Mouse (Mus musculus): Measurements from ENCODE around the gene Clcn3. TPM values are rescaled to one million over a fixed set of nuclear protein-coding genes. Genes with fewer than 3 reads are reported as not detected.

Gene Clcn3
- total RNA-seq, 2 experiments from 2014 or later = 33.6 to 34.3 TPM

DNA sequence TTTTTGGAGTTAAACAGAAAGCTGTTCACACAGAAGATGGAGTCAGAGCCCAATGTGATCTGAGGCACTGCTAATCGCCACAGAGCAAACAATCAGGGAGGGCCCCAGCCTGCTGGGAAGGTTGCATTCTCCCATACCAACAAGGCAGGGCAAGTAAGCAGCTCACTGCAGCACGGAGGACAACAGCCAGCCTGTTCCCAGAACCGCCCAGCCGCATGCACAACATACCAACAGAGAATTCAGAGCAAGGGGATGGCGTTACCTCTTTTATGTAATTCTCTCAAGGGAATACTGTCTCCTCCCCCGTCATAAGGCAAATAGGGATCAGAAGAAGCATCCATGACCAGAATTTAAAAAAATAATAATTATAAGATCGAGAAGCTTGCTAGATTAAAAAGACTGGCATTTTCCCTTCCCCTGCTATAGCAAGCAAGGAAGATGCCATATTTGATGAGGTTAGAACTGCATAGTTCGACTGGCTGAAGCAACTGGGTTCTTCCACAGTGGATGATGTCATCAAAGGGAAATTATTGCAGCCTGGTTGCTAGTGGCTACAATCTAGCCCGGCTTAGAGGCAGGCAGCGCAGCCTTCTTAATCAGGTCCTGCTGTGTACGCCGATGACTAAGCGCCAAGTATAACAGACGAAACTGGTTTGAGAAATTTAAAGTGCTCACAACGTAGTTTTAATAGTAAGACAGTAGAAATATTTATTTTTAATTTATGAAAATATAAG is 28.7 kb downstream of the Clcn3 start:
- DNase-seq = peak; percentile 59 to 71
- intact Hi-C loops (cut with DNase I) = loop anchor here (2.0 kb wide), 1 partner anchor 28 kb away; the partner anchor contains the start of gene Clcn3

- intact Hi-C loops (cut with DNase I) = no loop called here
- DNase-seq = no peak
Measured at GRCm38 (mm10) chr8:60952803-60953202, 30.3 kb downstream of the Clcn3 start.

DNA sequence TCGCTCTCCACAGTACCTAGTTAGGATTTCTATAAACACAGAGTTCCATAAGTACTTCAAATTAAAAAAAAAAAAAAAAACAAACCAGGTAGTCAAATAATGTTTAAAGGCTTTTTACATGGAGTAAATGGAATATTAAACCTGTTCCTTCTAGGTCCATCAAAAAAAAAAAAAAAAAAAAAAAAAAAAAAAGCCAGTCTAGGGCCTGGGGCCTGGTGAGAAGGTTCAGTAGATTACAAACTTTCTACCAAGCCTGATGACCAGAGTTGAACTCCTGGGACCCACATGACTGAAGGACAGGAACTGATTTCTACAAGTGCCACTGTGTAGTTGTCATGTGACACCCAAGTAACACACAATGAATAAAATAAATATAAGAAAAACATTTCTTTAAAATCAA is 31.3 kb downstream of the Clcn3 start:
- DNase-seq = no peak
- intact Hi-C loops (cut with DNase I) = no loop called here

- intact Hi-C loops (cut with DNase I) = no loop called here
- no peak for DNase-seq
Measured at GRCm38 (mm10) chr8:60951271-60951670, 31.8 kb downstream of the Clcn3 start.

DNA sequence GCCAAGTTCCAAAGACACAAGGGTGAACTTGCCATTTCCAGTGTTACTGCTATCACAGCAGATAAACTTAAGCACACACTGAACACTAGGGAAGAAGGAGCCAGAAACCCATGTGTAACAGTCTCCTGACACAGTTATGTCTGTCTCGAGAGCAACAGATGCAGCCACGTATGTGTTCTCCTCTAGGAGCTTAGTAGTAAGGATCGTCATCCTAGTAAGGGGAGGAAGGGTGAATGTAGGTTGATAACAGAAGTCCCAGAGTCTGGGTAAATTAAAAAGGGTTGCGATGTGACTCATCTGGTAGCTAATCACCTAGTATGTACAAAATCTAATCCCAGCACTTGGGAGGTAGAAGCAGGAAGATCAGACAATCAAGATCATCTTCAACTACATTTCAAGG is 33.2 kb downstream of the Clcn3 start:
- DNase-seq = no peak
- intact Hi-C loops (cut with DNase I) = loop anchor here (5.0 kb wide), 1 partner anchor 43 kb away; no protein-coding TSS in a partner anchor

DNA sequence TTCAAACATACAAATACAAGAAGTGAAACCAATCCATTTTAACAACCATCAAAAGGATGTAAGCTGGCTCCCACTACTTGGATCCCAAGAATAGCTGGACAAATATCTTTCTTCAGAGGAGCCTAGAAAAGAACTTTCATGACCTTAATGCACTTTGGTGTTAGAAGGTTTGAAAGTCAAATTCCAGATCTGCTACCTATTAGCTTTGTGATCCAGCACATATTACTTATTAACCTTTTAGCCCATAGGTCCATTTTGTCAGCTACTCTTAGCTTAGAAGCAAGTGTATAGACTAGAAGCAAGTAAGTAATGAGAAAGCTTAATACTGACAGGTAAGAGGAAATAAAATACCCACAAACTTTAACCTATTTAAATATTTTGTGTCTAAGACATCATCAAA is 35.6 kb downstream of the Clcn3 start:
- no peak for DNase-seq
- intact Hi-C loops (cut with DNase I) = loop anchor here (5.0 kb wide), 1 partner anchor 40 kb away; no protein-coding TSS in a partner anchor

GRCm38 (mm10) chr8:60942867-60943266 is 40.2 kb downstream of the Clcn3 start:
- intact Hi-C loops (cut with DNase I) = no loop called here
- DNase-seq = no peak

DNA sequence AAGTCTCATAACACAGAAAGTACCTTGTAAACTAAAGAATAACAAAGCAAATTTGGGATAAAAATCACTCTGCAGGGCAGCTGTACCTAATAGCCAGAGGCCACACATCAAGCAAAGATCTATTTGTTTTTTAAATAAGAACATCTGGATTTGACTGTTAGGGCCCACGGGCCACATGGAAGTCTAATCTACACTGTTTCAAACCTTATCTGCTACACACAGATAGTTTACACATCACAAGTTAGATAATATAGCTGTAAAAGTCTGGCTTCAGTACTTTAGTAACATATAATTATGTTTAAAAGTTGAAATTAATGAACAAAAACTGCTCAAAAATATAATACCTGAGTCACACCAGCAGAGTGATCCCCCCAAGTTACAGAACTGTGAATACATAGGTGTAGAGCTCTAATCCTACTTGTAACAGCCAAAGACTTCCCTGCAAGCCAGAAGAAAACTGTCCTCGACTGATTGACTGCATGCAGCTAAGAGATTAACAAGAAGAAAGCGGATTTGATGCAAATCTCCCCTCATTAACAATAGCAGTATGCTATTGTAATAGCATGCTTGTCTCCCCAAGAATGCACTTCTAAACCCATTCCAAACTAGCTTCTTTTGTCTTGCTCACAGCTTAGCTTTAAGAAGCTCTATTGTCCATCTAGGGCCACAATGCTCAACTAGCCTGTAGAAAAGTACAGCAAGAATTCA is 44.2 kb downstream of the Clcn3 start:
- intact Hi-C loops (cut with DNase I) = no loop called here
- no peak for DNase-seq

- intact Hi-C loops (cut with DNase I) = no loop called here
- no peak for DNase-seq
Measured at GRCm38 (mm10) chr8:60933617-60934016, 49.5 kb downstream of the Clcn3 start.

- intact Hi-C loops (cut with DNase I) = no loop called here
- DNase-seq = no peak
Measured at GRCm38 (mm10) chr8:60920176-60920575, 62.9 kb downstream of the Clcn3 start.

GRCm38 (mm10) chr8:60919069-60919468 is 64.0 kb downstream of the Clcn3 start:
- no peak for DNase-seq
- intact Hi-C loops (cut with DNase I) = no loop called here

DNA sequence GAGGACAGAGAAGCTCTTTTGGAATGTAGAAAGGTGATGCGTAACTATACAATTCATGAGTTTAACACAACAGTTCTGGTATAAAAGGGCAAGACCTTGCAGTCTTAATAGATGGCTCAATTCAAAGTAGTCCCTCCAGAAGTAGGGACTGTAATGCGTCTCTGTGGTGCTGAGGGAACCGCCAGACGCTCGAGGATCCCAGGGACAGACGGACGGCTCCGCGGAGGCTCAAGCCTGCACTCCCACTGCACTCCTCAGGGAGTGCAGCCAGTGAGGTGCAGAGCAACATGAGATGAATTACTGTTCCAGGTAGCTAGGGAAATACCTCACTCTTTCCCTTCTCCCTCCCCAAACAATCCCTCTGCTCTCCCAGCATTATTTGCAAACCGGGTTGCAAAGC is 70.5 kb downstream of the Clcn3 start:
- no peak for DNase-seq
- intact Hi-C loops (cut with DNase I) = no loop called here

DNA sequence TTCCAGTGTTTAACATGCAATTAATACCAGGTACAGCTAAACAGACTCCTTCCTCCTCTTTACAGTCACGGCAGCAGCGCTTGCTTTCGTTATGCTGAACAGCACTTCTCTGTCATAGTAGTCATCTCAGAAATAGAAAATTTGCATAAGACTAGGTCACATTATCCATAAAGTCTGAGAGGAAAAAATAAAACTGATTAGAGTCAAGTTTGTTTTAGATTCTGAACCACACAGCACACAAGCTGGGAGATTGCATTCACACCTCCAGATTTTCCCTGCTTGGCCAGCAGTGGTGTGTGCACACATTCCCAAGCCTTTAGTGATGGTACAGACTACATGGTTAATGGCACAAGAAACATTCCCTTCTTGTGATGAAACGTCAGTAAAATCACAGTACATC is 71.0 kb downstream of the Clcn3 start:
- intact Hi-C loops (cut with DNase I) = no loop called here
- DNase-seq = no peak

DNA sequence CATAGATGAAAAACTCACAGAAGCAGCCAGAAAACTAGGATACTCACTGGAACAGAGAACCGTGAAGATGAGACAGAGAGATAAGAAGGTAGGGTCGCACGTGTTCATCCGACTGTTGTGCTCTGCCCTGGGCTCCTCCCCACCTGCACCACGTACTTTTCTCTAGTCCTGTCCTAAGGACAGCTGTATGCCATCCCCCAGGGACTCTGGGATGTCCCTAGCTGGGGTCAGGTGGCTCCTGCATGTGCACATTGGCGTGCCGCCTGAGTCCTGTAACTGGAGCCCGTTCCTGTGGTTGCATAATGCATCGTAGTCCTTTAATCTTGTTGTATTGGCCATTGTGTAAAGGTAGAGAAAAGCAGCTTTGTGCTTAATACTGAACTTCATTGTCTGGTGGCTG is 83.0 kb downstream of the Clcn3 start:
- intact Hi-C loops (cut with DNase I) = no loop called here
- peak; percentile 47 to 48 for DNase-seq

GRCm38 (mm10) chr8:60895878-60896277 is 87.2 kb downstream of the Clcn3 start:
- intact Hi-C loops (cut with DNase I) = no loop called here

DNA sequence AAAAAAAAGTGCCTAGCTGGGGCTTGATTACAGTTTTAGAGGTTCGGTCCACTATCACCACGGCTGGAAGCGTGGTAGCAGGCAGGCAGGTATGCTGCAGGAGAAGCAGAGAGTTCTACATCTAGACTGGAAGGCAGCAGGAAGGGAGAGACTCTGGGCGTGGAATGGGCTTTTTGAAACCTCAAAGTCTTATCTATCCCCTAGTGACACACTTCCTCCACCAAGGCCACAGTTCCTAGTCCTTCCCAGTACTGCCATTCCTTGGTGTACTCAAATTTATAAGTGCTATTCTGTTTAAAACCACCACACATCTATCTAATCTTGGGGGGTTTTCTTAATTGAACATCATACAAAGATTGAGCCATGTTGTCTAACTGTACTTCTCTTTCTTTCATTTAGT is 91.3 kb downstream of the Clcn3 start:
- DNase-seq = no peak
- intact Hi-C loops (cut with DNase I) = loop anchor here (5.0 kb wide), 3 partner anchors 91 to 596 kb away; partner anchors contain the start of genes Cbr4, Clcn3 and Mfap3l

More at GRCm38 (mm10) chr8:60895878-60896277, 87.2 kb downstream of the Clcn3 start:
- DNase-seq = no peak

DNA sequence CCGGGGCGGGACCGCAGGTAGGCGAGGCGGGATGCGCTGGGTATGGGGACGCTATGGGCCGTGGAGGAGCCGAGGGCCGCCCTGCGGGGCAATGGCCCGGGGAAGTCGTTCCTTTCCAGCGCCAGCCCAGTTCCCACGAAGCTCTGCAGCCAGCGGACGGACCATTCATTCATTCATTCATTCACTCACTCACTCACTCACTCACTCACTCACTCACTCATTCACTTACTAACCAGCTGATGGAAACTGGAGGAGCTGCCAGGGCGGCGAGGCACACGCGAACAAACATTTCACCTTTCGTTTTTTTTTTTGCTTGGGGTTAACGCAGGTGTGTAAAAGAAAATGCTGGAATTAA is 92.6 kb downstream of the Clcn3 start:
- intact Hi-C loops (cut with DNase I) = loop anchor here (5.0 kb wide), 3 partner anchors 92 to 597 kb away; partner anchors contain the start of genes Cbr4, Clcn3 and Mfap3l

DNA sequence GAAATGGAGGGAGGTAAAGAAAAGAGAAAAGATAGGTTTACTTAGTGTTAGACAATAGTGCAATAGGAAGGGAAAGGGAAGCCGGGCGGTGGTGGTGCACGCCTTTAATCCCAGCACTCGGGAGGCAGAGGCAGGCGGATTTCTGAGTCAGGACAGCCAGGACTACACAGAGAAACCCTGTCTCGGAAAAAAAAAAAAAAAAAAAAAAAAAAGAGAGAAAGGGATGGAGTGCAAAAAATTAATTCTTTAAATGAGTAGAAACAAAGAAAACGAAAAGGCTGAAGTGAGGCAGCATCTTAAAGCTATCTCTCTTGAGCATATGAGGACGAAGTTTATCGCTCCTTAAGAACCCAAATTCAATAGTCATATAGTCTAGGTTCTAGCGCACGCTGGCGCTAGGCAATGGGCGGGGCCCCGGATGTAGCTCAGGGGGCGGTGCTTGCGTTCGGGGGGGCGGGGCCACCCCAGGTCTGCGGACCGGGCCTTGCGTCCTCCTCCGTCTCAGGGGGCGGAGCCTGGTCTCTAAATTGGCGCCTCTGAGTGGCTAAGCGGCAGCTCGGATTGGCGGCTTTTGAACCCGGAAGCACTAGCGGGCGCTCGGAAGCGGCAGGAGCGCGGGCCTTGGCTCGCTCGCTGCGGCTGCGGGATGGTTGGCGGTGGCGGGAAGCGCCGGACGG is 93.1 kb downstream of the Clcn3 start, which contains the start of gene Hpf1:
Gene Hpf1, plus strand, starts transcription at position 576 of the 677 bp plus-strand sequence.
- intact Hi-C loops (cut with DNase I) = loop anchor here (5.0 kb wide), 3 partner anchors 92 to 597 kb away; partner anchors contain the start of genes Cbr4, Clcn3 and Mfap3l
- DNase-seq = peak; percentile 87 to 90

More for the DNA sequence above, 92.6 kb downstream of the Clcn3 start:
- no peak for DNase-seq

DNA sequence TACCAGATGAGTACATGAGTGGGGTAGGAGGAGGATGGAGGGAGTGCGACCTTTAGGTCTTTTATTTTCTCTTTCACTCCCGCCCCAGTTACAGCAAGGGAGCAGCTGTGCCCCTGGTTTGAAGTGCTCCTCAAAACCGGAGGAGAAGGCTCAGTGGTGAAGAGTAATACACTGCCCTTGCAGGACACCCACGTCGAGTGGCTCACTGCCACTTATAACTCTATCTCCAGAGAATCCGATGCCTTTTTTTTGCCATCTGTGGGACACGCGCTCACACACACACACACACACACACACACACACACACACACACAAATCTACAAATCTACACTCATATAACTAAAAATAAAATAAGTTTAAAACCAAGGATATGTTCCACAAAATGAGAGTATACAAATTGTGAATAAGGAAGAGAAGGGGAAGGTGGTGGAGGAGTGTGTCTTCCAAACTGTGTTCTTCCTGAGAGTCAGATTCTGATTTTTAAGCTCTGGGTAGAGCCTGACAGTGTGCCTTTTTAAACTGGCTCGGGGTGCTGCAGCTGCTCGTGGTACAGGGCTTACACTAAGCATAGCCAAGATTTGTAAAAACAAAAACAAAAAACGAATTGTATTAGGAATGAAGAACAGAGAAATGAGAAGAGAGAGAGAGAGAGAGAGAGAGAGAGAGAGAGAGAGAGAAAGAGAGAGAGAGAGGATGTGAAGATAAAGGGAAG is 93.8 kb downstream of the Clcn3 start:
- no peak for DNase-seq
- intact Hi-C loops (cut with DNase I) = no loop called here

- intact Hi-C loops (cut with DNase I) = no loop called here
- no peak for DNase-seq
Measured at GRCm38 (mm10) chr8:60886736-60887135, 96.4 kb downstream of the Clcn3 start.
